Mouse (Mus musculus) neural tube, embryonic 11.5 days (tissue): Measurements from ENCODE around the gene Krt26. TPM values are rescaled to one million over a fixed set of nuclear protein-coding genes. Genes with fewer than 3 reads are reported as not detected.

Source experiments
- ATAC-seq: fragments of 200-750 bp; cut with Nextera tagmentation; 2 replicates; pipeline ENCODE4 v1.8.0; 2017; ENCODE audit warnings: moderate number of reproducible peaks, mild to moderate bottlenecking, moderate TSS enrichment, moderate library complexity; ENCODE audit not compliant: insufficient read depth, low FRiP score, low TSS enrichment
- DNase-seq: peaks from one replicate; pipeline ENCODE4 v3.0.0-alpha.2; 2015; ENCODE audit warnings: low spot score
- H3K27ac ChIP-seq: fragments of 300-500 bp; sonication (generic); 2 replicates; pipeline ENCODE4 v1.5.1; 2014; ENCODE audit warnings: low read depth, mild to moderate bottlenecking, low read length
- H3K27me3 ChIP-seq: fragments of 300-500 bp; sonication (generic); 2 replicates; pipeline ENCODE4 v1.6.1; 2014; ENCODE audit warnings: mild to moderate bottlenecking, low read length, mixed read lengths; ENCODE audit not compliant: control insufficient read depth, insufficient read depth
- H3K36me3 ChIP-seq: fragments of 300-500 bp; sonication (generic); 2 replicates; pipeline ENCODE4 v1.6.1; 2014; ENCODE audit warnings: mild to moderate bottlenecking, low read length, moderate library complexity, mixed read lengths; ENCODE audit not compliant: control insufficient read depth, insufficient read depth
- H3K4me1 ChIP-seq: fragments of 300-500 bp; sonication (generic); 2 replicates; pipeline ENCODE4 v1.6.1; 2014; ENCODE audit warnings: low read length, mixed read lengths; ENCODE audit not compliant: control insufficient read depth, insufficient read depth
- H3K4me2 ChIP-seq: fragments of 300-500 bp; sonication (generic); 2 replicates; pipeline ENCODE4 v1.6.1; 2014; ENCODE audit warnings: low read depth, mild to moderate bottlenecking, moderate library complexity
- H3K4me3 ChIP-seq: fragments of 300-500 bp; sonication (generic); 2 replicates; pipeline ENCODE4 v1.5.1; 2014; ENCODE audit warnings: low read depth, low read length
- H3K9ac ChIP-seq: fragments of 300-500 bp; sonication (generic); 2 replicates; pipeline ENCODE4 v1.6.1; 2014; ENCODE audit warnings: mild to moderate bottlenecking, low read length
- H3K9me3 ChIP-seq: fragments of 300-500 bp; sonication (generic); 2 replicates; pipeline ENCODE4 v1.6.1; 2016; ENCODE audit warnings: low read length; ENCODE audit not compliant: control insufficient read depth
- WGBS: fragments of 180-500 bp; shearing (Covaris S2); extraction: QIAGEN DNeasy Blood & Tissue Kit; methylation state at CpG from one replicate; pipeline ENCODE4 v1.1.7; 2014; 5-methylcytosine and 5-hydroxymethylcytosine counted together
- polyA plus RNA-seq: library from polyadenylated mRNA; unstranded; fragments of >200 nt; fragmentation: Nextera tagmentation; extraction: Ambion mirVana; gene quantifications from 2 replicates; pipeline ENCODE4 v1.2.1, GENCODE M21; 2014

Gene Krt26
- polyA plus RNA-seq, 1 experiment from 2014 or later, result 0.12 TPM

- no peak overlapping the region for H3K9ac ChIP-seq
- DNase-seq (no peak), ATAC-seq (no peak)
- no peak overlapping the region for H3K27ac ChIP-seq
- H3K4me3 ChIP-seq, result no peak overlapping the region
- 82% methylated on average over 2 of the region's 2 CpGs for WGBS
- H3K9me3 ChIP-seq, result no peaks in the 10 kb centered on the region
- no peak overlapping the region for H3K4me2 ChIP-seq
- H3K27me3 ChIP-seq, result no peaks in the 10 kb centered on the region
- H3K36me3 ChIP-seq, result no peaks in the 10 kb centered on the region
- H3K4me1 ChIP-seq, result no peaks in the 10 kb centered on the region
These were observed 23.2 kb downstream of the Krt26 start for GRCm38 (mm10) chr11:99314594-99314993.

- no peak for ATAC-seq
These were observed 26.9 kb downstream of the Krt26 start for GRCm38 (mm10) chr11:99310882-99311281.

GRCm38 (mm10) chr11:99307579-99307978 lies 30.2 kb downstream of the Krt26 start:
- Histone ChIP-seq H3K4me3 (no peak overlapping the region), H3K27me3 (no peaks in the 10 kb centered on the region), H3K4me2 (no peak overlapping the region), H3K9me3 (no peaks in the 10 kb centered on the region), H3K9ac (no peak overlapping the region), H3K4me1 (no peaks in the 10 kb centered on the region), H3K36me3 (no peaks in the 10 kb centered on the region), H3K27ac (no peak overlapping the region)
- 32% methylated on average over 2 of the region's 2 CpGs for WGBS
- ATAC-seq (no peak), DNase-seq (peak; percentile 75)

More at GRCm38 (mm10) chr11:99310882-99311281, 26.9 kb downstream of the Krt26 start:
- DNase-seq, result peak; percentile 25
- no peaks in the 10 kb centered on the region for H3K36me3 ChIP-seq
- H3K27ac ChIP-seq, result no peak overlapping the region
- H3K4me3 ChIP-seq, result no peak overlapping the region
- H3K27me3 ChIP-seq, result no peaks in the 10 kb centered on the region
- H3K9ac ChIP-seq, result no peak overlapping the region
- H3K4me2 ChIP-seq, result no peak overlapping the region
- 89% methylated on average over 1 of the region's 1 CpGs for WGBS
- no peaks in the 10 kb centered on the region for H3K4me1 ChIP-seq
- H3K9me3 ChIP-seq, result no peaks in the 10 kb centered on the region

GRCm38 (mm10) chr11:99295039-99295438 lies 42.7 kb downstream of the Krt26 start:
- Histone ChIP-seq H3K27me3 (no peaks in the 10 kb centered on the region), H3K27ac (no peak overlapping the region), H3K4me2 (no peak overlapping the region), H3K4me1 (no peaks in the 10 kb centered on the region), H3K9me3 (no peaks in the 10 kb centered on the region), H3K9ac (no peak overlapping the region), H3K4me3 (no peak overlapping the region), H3K36me3 (no peaks in the 10 kb centered on the region)
- ATAC-seq, result no peak
- 51% methylated on average over 5 of the region's 5 CpGs for whole genome bisulfite sequencing
- DNase-seq, result no peak

DNA sequence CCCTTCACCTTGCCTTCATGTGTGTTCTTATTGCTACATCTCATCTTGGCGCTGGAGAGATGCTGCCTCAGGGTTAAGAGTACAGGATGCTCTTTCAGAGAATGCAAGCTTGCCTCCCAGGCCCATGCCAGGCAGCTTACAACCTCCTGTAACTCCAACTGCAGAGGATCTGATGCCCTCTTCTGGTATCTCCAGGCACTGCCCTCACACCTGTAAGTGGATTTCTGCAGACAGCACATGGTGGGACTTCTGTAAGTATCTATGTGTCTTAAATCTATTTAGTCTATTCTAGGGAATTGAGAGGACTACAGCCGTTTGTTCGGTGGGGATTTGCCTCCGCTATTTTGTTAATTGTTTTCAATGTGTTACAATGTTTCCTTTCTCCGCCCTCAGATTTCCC lies 44.9 kb downstream of the Krt26 start:
- no peaks in the 10 kb centered on the region for H3K9me3 ChIP-seq
- H3K27me3 ChIP-seq, result no peaks in the 10 kb centered on the region
- DNase-seq, result peak; percentile 27
- H3K9ac ChIP-seq, result no peak overlapping the region
- ATAC-seq, result no peak
- no peaks in the 10 kb centered on the region for H3K36me3 ChIP-seq
- H3K4me3 ChIP-seq, result no peak overlapping the region
- WGBS, result 61% methylated on average over 5 of the region's 5 CpGs
- H3K27ac ChIP-seq, result no peak overlapping the region
- no peaks in the 10 kb centered on the region for H3K4me1 ChIP-seq
- H3K4me2 ChIP-seq, result no peak overlapping the region

DNA sequence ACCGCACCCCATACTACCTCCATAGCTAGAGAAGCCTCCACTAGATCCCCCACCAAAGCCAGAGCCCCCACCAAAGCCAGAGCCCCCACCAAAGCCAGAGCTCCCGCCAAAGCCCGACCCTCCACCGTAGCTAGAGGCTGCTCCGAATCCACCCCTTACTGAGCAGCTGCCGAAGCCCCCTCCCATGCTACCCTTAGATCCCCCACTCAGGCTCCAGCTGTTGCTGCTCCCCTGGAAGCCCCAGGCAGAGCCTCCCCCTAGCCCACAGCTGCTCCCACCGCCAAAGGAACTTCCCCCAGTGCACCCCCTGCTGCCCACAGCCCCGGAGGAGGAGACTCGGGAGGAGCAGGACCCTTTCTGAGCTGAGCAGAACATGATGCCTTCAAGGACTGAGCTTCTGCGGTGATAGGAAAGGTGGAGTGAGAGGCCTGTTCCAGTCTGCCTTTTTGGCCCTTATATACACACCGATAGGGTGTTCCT lies 52.9 kb downstream of the Krt26 start, which contains the start of gene Krt24:
Gene Krt24 (minus strand): TSS at position 430 of the 480 bp plus-strand sequence.
- Histone ChIP-seq H3K27ac (no peak within 1 kb of the TSS), H3K36me3 (no peaks in the 10 kb centered on the region), H3K9me3 (no peaks in the 10 kb centered on the region), H3K27me3 (no peaks in the 10 kb centered on the region), H3K4me3 (no peak within 1 kb of the TSS), H3K9ac (no peak within 1 kb of the TSS), H3K4me1 (no peaks in the 10 kb centered on the region), H3K4me2 (no peak within 1 kb of the TSS)
- DNase-seq (no peak), ATAC-seq (no peak)
- 54% methylated on average over 11 of the region's 11 CpGs for WGBS

DNA sequence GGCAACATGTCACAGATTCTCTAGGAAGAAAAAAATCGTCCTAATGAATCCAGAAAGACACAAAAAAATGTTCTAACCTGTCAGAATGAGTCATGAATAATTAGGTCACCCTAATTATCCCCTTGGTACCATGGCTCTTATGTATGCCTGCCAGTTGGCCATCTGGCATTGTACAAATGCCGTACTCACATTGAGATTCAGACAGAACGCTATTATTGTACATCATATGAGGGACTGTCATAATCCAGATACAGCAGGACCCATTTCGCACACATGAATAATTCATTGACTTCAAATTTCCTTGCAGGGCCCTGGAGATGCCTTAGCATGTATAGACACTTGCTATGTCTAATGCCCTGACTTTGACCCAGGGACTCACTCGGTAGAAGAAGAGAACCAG lies 53.8 kb downstream of the Krt26 start:
- Histone ChIP-seq H3K4me3 (no peak overlapping the region), H3K27ac (no peak overlapping the region), H3K4me2 (no peak overlapping the region), H3K27me3 (no peaks in the 10 kb centered on the region), H3K9ac (no peak overlapping the region), H3K9me3 (no peaks in the 10 kb centered on the region), H3K36me3 (no peaks in the 10 kb centered on the region), H3K4me1 (no peaks in the 10 kb centered on the region)
- DNase-seq, result no peak
- WGBS, result 77% methylated on average over 5 of the region's 5 CpGs
- no peak for ATAC-seq

- no peak overlapping the region for H3K4me3 ChIP-seq
- 56% methylated on average over 4 of the region's 4 CpGs for WGBS
- no peaks in the 10 kb centered on the region for H3K4me1 ChIP-seq
- ATAC-seq (no peak), DNase-seq (no peak)
- no peaks in the 10 kb centered on the region for H3K27me3 ChIP-seq
- H3K36me3 ChIP-seq, result no peaks in the 10 kb centered on the region
- H3K9me3 ChIP-seq, result no peaks in the 10 kb centered on the region
- H3K9ac ChIP-seq, result no peak overlapping the region
- H3K4me2 ChIP-seq, result no peak overlapping the region
- H3K27ac ChIP-seq, result no peak overlapping the region
These were observed 54.4 kb downstream of the Krt26 start for GRCm38 (mm10) chr11:99283334-99283733.

DNA sequence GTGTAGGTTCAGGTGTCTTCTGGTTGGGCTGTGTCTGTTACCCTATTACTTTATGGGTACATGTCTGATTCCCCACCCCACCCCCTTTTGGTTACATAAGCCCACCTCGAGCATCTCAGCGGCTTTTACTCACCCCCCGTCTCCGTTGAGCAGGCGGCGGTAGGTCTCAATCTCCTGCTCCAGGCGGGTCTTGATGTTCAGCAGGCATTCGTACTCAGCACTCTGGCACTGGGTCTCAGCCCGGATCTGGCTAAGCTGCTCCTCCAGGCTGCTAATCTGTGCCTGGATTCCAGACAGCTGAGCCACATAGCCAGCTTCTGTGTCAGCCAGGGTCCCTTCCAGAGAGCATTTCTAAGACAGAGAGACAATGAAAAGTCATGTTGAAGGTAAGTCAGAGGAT lies 56.6 kb downstream of the Krt26 start:
- no peaks in the 10 kb centered on the region for H3K9me3 ChIP-seq
- DNase-seq, result no peak
- ATAC-seq, result no peak
- H3K4me3 ChIP-seq, result no peak overlapping the region
- no peaks in the 10 kb centered on the region for H3K4me1 ChIP-seq
- H3K27me3 ChIP-seq, result no peaks in the 10 kb centered on the region
- no peaks in the 10 kb centered on the region for H3K36me3 ChIP-seq
- H3K4me2 ChIP-seq, result no peak overlapping the region
- H3K27ac ChIP-seq, result no peak overlapping the region
- no peak overlapping the region for H3K9ac ChIP-seq
- 84% methylated on average over 9 of the region's 9 CpGs for WGBS
